Comparison of ENCODE assay signal across 27 mouse cellular contexts in genomic region chr16:89678446-89679015, GRCm38 (mm10).
A peak's percentile ranks its signal among the peaks of the same experiment; 100 is the strongest.
DNase-seq lines count a peak whose midpoint lies in the region; ATAC-seq and TF ChIP-seq lines count a peak whose summit lies in the region.
"Had no signal": no experiment of that assay in that cellular context is flagged by ENCODE, and none has a peak within 500 bp of the region (broad histone marks: within the 10 kb centered on the region; RNA-seq: fewer than 3 reads in every experiment).

No protein-coding gene starts in this region.

- no peak overlapping the region for H3K27ac ChIP-seq in forebrain, embryonic 12.5 days
- no peak overlapping the region for H3K27ac ChIP-seq in forebrain, embryonic 11.5 days (ENCODE audit: low read depth, low read length)
- no peak overlapping the region for H3K27ac ChIP-seq in midbrain, embryonic 11.5 days (ENCODE audit: low read depth, low read length)
- H3K27ac ChIP-seq in midbrain, embryonic 14.5 days (replicated peaks; ENCODE audit: low read depth, low read length): no peak overlapping the region
- no peak overlapping the region for H3K27ac ChIP-seq in forebrain, postnatal 0 days (ENCODE audit: low read depth, low read length)
- H3K27ac ChIP-seq: embryonic facial prominence, embryonic 15.5 days; heart, embryonic 15.5 days; hindbrain, embryonic 10.5 days; hindbrain, embryonic 13.5 days; intestine, embryonic 15.5 days had no signal

- H3K9ac ChIP-seq in forebrain, embryonic 12.5 days: no peak overlapping the region
- H3K9ac ChIP-seq in forebrain, embryonic 11.5 days (ENCODE audit: low read length): no peak overlapping the region
- H3K9ac ChIP-seq in midbrain, embryonic 11.5 days (ENCODE audit: low read length): no peak overlapping the region
- H3K9ac ChIP-seq in midbrain, embryonic 14.5 days (replicated peaks; ENCODE audit: low read length): no peak overlapping the region
- H3K9ac ChIP-seq in forebrain, postnatal 0 days: no peak overlapping the region
- H3K9ac ChIP-seq: embryonic facial prominence, embryonic 15.5 days; heart, embryonic 12.5 days; heart, embryonic 15.5 days; hindbrain, embryonic 13.5 days; intestine, embryonic 15.5 days had no signal

- H3K4me2 ChIP-seq in forebrain, embryonic 12.5 days: no peak overlapping the region
- no peak overlapping the region for H3K4me2 ChIP-seq in forebrain, embryonic 11.5 days (ENCODE audit: low read depth, low read length, severe bottlenecking)
- no peak overlapping the region for H3K4me2 ChIP-seq in midbrain, embryonic 11.5 days
- no peak overlapping the region for H3K4me2 ChIP-seq in midbrain, embryonic 14.5 days (ENCODE audit: low read length)
- H3K4me2 ChIP-seq in forebrain, postnatal 0 days (ENCODE audit: low read depth): no peak overlapping the region
- H3K4me2 ChIP-seq: embryonic facial prominence, embryonic 15.5 days; heart, embryonic 12.5 days; heart, embryonic 15.5 days; hindbrain, embryonic 13.5 days; intestine, embryonic 15.5 days had no signal

- no peak overlapping the region for H3K4me3 ChIP-seq in forebrain, embryonic 12.5 days (replicated peaks)
- no peak overlapping the region for H3K4me3 ChIP-seq in forebrain, embryonic 11.5 days (ENCODE audit: low read depth, low read length)
- no peak overlapping the region for H3K4me3 ChIP-seq in midbrain, embryonic 11.5 days (ENCODE audit: low read depth, low read length)
- H3K4me3 ChIP-seq in midbrain, embryonic 14.5 days (replicated peaks; ENCODE audit: low read depth, low read length): no peak overlapping the region
- no peak overlapping the region for H3K4me3 ChIP-seq in forebrain, postnatal 0 days (ENCODE audit: low read depth, low read length)
- H3K4me3 ChIP-seq: embryonic facial prominence, embryonic 15.5 days; heart, embryonic 12.5 days; heart, embryonic 15.5 days; hindbrain, embryonic 10.5 days; hindbrain, embryonic 13.5 days; intestine, embryonic 15.5 days had no signal

- no peaks in the 10 kb centered on the region for H3K27me3 ChIP-seq in forebrain, embryonic 12.5 days
- no peaks in the 10 kb centered on the region for H3K27me3 ChIP-seq in forebrain, embryonic 11.5 days (ENCODE audit: control insufficient read depth, insufficient read depth, low read length)
- H3K27me3 ChIP-seq in midbrain, embryonic 11.5 days (ENCODE audit: control insufficient read depth, insufficient read depth, low read length): no peaks in the 10 kb centered on the region
- no peaks in the 10 kb centered on the region for H3K27me3 ChIP-seq in midbrain, embryonic 14.5 days (ENCODE audit: control insufficient read depth, insufficient read depth, low read length)
- H3K27me3 ChIP-seq in forebrain, postnatal 0 days (ENCODE audit: insufficient read depth, low read length): no peaks in the 10 kb centered on the region
- H3K27me3 ChIP-seq: embryonic facial prominence, embryonic 15.5 days; heart, embryonic 12.5 days; heart, embryonic 15.5 days; hindbrain, embryonic 13.5 days; intestine, embryonic 15.5 days had no signal

- H3K4me1 ChIP-seq in forebrain, embryonic 12.5 days: no peaks in the 10 kb centered on the region
- H3K4me1 ChIP-seq in forebrain, embryonic 11.5 days (replicated peaks; ENCODE audit: control insufficient read depth, insufficient read depth, low read length): no peaks in the 10 kb centered on the region
- H3K4me1 ChIP-seq in midbrain, embryonic 11.5 days (ENCODE audit: control insufficient read depth, insufficient read depth, low read length): no peaks in the 10 kb centered on the region
- H3K4me1 ChIP-seq in midbrain, embryonic 14.5 days (ENCODE audit: control insufficient read depth, insufficient read depth, low read length): no peaks in the 10 kb centered on the region
- no peaks in the 10 kb centered on the region; the same call in 1 of the 2 replicates for H3K4me1 ChIP-seq in forebrain, postnatal 0 days (ENCODE audit: insufficient read depth)
- H3K4me1 ChIP-seq: embryonic facial prominence, embryonic 15.5 days; hindbrain, embryonic 10.5 days; intestine, embryonic 15.5 days had no signal

- peak; percentile 8 to 10 for DNase-seq in cerebellum, postnatal 10 days
- DNase-seq in cerebellum, postnatal 36 days: no peak
- DNase-seq in forebrain, embryonic 11.5 days (ENCODE audit: low spot score): no peak
- DNase-seq in midbrain, embryonic 11.5 days (ENCODE audit: low spot score, missing footprints): peak; percentile 54
- DNase-seq in midbrain, embryonic 14.5 days: no peak
- no peak for DNase-seq in forebrain, postnatal 0 days
- DNase-seq in kidney, postnatal 14 days: no peak
- DNase-seq: adrenal gland, adult 8-10 months; adrenal gland, postnatal 25 days; cerebellum, adult 18-20 months; cerebellum, adult 9-10 months; cerebellum, postnatal 25 days; embryo, embryonic 11 days; gastrocnemius, postnatal 10 days; gastrocnemius, postnatal 36 days; heart, postnatal 10 days; heart, postnatal 36 days; kidney, adult 11 months had no signal

- H3K9me3 ChIP-seq in forebrain, embryonic 12.5 days: no peaks in the 10 kb centered on the region
- no peaks in the 10 kb centered on the region for H3K9me3 ChIP-seq in forebrain, embryonic 11.5 days (ENCODE audit: control insufficient read depth, low read length)
- no peaks in the 10 kb centered on the region for H3K9me3 ChIP-seq in midbrain, embryonic 11.5 days (ENCODE audit: control insufficient read depth, low read length)
- H3K9me3 ChIP-seq in midbrain, embryonic 14.5 days (ENCODE audit: control insufficient read depth, low read length): no peaks in the 10 kb centered on the region
- no peaks in the 10 kb centered on the region for H3K9me3 ChIP-seq in forebrain, postnatal 0 days (ENCODE audit: low read length)
- H3K9me3 ChIP-seq: embryonic facial prominence, embryonic 15.5 days; heart, embryonic 12.5 days; heart, embryonic 15.5 days; hindbrain, embryonic 10.5 days; hindbrain, embryonic 13.5 days; intestine, embryonic 15.5 days had no signal

- H3K36me3 ChIP-seq in forebrain, embryonic 12.5 days (replicated peaks): no peaks in the 10 kb centered on the region
- no peaks in the 10 kb centered on the region for H3K36me3 ChIP-seq in forebrain, embryonic 11.5 days (ENCODE audit: control insufficient read depth, insufficient read depth, low read length)
- no peaks in the 10 kb centered on the region for H3K36me3 ChIP-seq in midbrain, embryonic 11.5 days (ENCODE audit: control insufficient read depth, insufficient read depth, low read length)
- no peaks in the 10 kb centered on the region for H3K36me3 ChIP-seq in midbrain, embryonic 14.5 days (ENCODE audit: control insufficient read depth, insufficient read depth, low read length)
- H3K36me3 ChIP-seq in forebrain, postnatal 0 days (ENCODE audit: insufficient read depth): no peaks in the 10 kb centered on the region
- H3K36me3 ChIP-seq: embryonic facial prominence, embryonic 15.5 days; heart, embryonic 12.5 days; heart, embryonic 15.5 days; hindbrain, embryonic 10.5 days; hindbrain, embryonic 13.5 days; intestine, embryonic 15.5 days had no signal

- WGBS in forebrain, embryonic 12.5 days: 73% methylated on average over 6 of the region's 6 CpGs
- WGBS in forebrain, embryonic 11.5 days: 76% methylated on average over 6 of the region's 6 CpGs
- WGBS in midbrain, embryonic 11.5 days: 79% methylated on average over 6 of the region's 6 CpGs
- 80% methylated on average over 6 of the region's 6 CpGs for WGBS in midbrain, embryonic 14.5 days
- WGBS in forebrain, postnatal 0 days: 39% methylated on average over 6 of the region's 6 CpGs

- TF ChIP-seq CTCF in forebrain, postnatal 0 days (IDR thresholded peaks at IDR 0.05; ENCODE audit: low read depth): no peak

- peak; percentile 49; the same call in 1 of the 2 replicates for ATAC-seq in forebrain, embryonic 12.5 days (ENCODE audit: low FRiP score)
- no peak for ATAC-seq in forebrain, embryonic 11.5 days (replicated peaks; ENCODE audit: low FRiP score)
- ATAC-seq in midbrain, embryonic 11.5 days (ENCODE audit: low FRiP score): no peak
- no peak for ATAC-seq in midbrain, embryonic 14.5 days (ENCODE audit: low FRiP score, low TSS enrichment)
- ATAC-seq in forebrain, postnatal 0 days: peak; percentile 29; the same call in 1 of the 2 replicates
- ATAC-seq: activated CD4-positive, CD25-positive, alpha-beta regulatory T cell, adult 4 months; hindbrain, embryonic 16.5 days; intestine, embryonic 15.5 days had no signal

Comparison
In these comparisons a context has a peak if more than half of its experiments do, and no peak if none do; other contexts are left out.
1. DNase-seq: peak in cerebellum, postnatal 10 days (2 of 2) and midbrain, embryonic 11.5 days (single experiment); none in cerebellum, postnatal 36 days (0 of 2), forebrain, embryonic 11.5 days (single experiment), midbrain, embryonic 14.5 days (single experiment), forebrain, postnatal 0 days (single experiment) and kidney, postnatal 14 days (single experiment).
2. ATAC-seq: peak in forebrain, embryonic 12.5 days (single experiment) and forebrain, postnatal 0 days (single experiment); none in forebrain, embryonic 11.5 days (single experiment), midbrain, embryonic 11.5 days (single experiment) and midbrain, embryonic 14.5 days (single experiment).